Mouse (Mus musculus): ENCODE measurements around the gene Stx11.

GRCm38 (mm10) chr10:12929149-12929856 lies 34.8 kb downstream of the Stx11 start:
- no peak for TF ChIP-seq CTCF (conservative IDR thresholded peaks at IDR 0.05; ENCODE audit: insufficient read depth, insufficient read length, low read depth, low read length)
- no peak for TF ChIP-seq POLR2A (IDR thresholded peaks at IDR 0.05; ENCODE audit: low read depth, low read length)
